Mouse (Mus musculus): ENCODE measurements around the gene Cox4i1. TPM values are rescaled to one million over a fixed set of nuclear protein-coding genes. Genes with fewer than 3 reads are reported as not detected.

The Cox4i1 gene
- total RNA-seq, 2 experiments from 2014 or later, result 1,414 to 1,997 TPM

Other genes with a start within 250 kb of the Cox4i1 start
- gene Gins2, start 78.9 kb upstream of the Cox4i1 start, total RNA-seq (2021), result 1 to 10 TPM; 4.6 to 5.0 TPM
- 10 to 100 TPM; 12.3 to 21.3 TPM for gene 1190005I06Rik, start 20.6 kb upstream of the Cox4i1 start, total RNA-seq (2021)
- gene Gm27021, start 143 bp upstream of the Cox4i1 start, total RNA-seq (2021), result not detected
- 100 to 1,000 TPM in 1 of 2 experiments, 10 to 100 TPM in 1; 87.1 to 118 TPM for gene Emc8, start 351 bp downstream of the Cox4i1 start, total RNA-seq (2021)
- gene Irf8, start 68.1 kb downstream of the Cox4i1 start, total RNA-seq (2021), result 10 to 100 TPM; 16.1 to 46.0 TPM